Mouse (Mus musculus): ENCODE measurements around the gene Ikzf2. TPM values are rescaled to one million over a fixed set of nuclear protein-coding genes. Genes with fewer than 3 reads are reported as not detected.

Ikzf2 gene
- total and polyA plus RNA-seq, 2 experiments from 2014 or later = 1.3 to 6.0 TPM

GRCm38 (mm10) chr1:69703506-69704156 lies 16.6 kb upstream of the Ikzf2 start:
- Histone ChIP-seq H3K27me3 (ENCODE audit: insufficient read depth, low read length) (no peaks in the 10 kb centered on the region), H3K9ac (replicated peaks; ENCODE audit: low read length, poor library complexity, severe bottlenecking) (no peak overlapping the region), H3K27ac (ENCODE audit: low read depth, low read length) (no peak overlapping the region), H3K36me3 (ENCODE audit: insufficient read depth, low read length) (no peaks in the 10 kb centered on the region), H3K4me1 (ENCODE audit: insufficient read depth, low read length) (no peaks in the 10 kb centered on the region), H3K4me2 (ENCODE audit: low read depth, low read length, poor library complexity, severe bottlenecking) (no peak overlapping the region), H3K9me3 (ENCODE audit: low read length) (no peaks in the 10 kb centered on the region), H3K4me3 (ENCODE audit: low read depth, low read length) (no peak overlapping the region)
- WGBS = 89% methylated on average over 3 of the region's 3 CpGs
- TF ChIP-seq CTCF (IDR thresholded peaks at IDR 0.05) = no peak
- ATAC-seq (ENCODE audit: low FRiP score) (no peak), DNase-seq (ENCODE audit: low spot score) (no peak)

GRCm38 (mm10) chr1:69691946-69692345 lies 4.9 kb upstream of the Ikzf2 start:
- Histone ChIP-seq H3K36me3 (ENCODE audit: insufficient read depth, low read length) (no peaks in the 10 kb centered on the region), H3K27me3 (ENCODE audit: insufficient read depth, low read length) (no peaks in the 10 kb centered on the region), H3K9ac (replicated peaks; ENCODE audit: low read length, poor library complexity, severe bottlenecking) (no peak overlapping the region), H3K4me2 (ENCODE audit: low read depth, low read length, poor library complexity, severe bottlenecking) (no peak overlapping the region), H3K27ac (ENCODE audit: low read depth, low read length) (no peak overlapping the region), H3K9me3 (ENCODE audit: low read length) (no peaks in the 10 kb centered on the region), H3K4me3 (ENCODE audit: low read depth, low read length) (no peak overlapping the region), H3K4me1 (ENCODE audit: insufficient read depth, low read length) (no peaks in the 10 kb centered on the region)
- ATAC-seq (ENCODE audit: low FRiP score) = no peak
- no peak for DNase-seq (ENCODE audit: low spot score)
- TF ChIP-seq CTCF (IDR thresholded peaks at IDR 0.05) = no peak
- WGBS = 80% methylated on average over 6 of the region's 6 CpGs

GRCm38 (mm10) chr1:69688961-69689360 lies 1.9 kb upstream of the Ikzf2 start:
- 3% methylated on average over 5 of the region's 5 CpGs for WGBS

GRCm38 (mm10) chr1:69688118-69688517 lies 1.1 kb upstream of the Ikzf2 start:
- Histone ChIP-seq H3K4me3 (ENCODE audit: low read depth, low read length) (peak overlapping the region; percentile 82), H3K4me2 (ENCODE audit: low read depth, low read length, poor library complexity, severe bottlenecking) (peak overlapping the region; percentile 83), H3K9me3 (ENCODE audit: low read length) (no peaks in the 10 kb centered on the region), H3K27ac (ENCODE audit: low read depth, low read length) (no peak overlapping the region), H3K4me1 (ENCODE audit: insufficient read depth, low read length) (no peaks in the 10 kb centered on the region), H3K9ac (replicated peaks; ENCODE audit: low read length, poor library complexity, severe bottlenecking) (0 out of 2 replicates have a peak overlapping the region, but pooled peaks have one; percentile 56), H3K36me3 (ENCODE audit: insufficient read depth, low read length) (no peaks in the 10 kb centered on the region), H3K27me3 (ENCODE audit: insufficient read depth, low read length) (no peaks in the 10 kb centered on the region)
- DNase-seq (ENCODE audit: low spot score) (no peak), ATAC-seq (ENCODE audit: low FRiP score) (no peak)
- TF ChIP-seq CTCF (IDR thresholded peaks at IDR 0.05) = no peak
- 10% methylated on average over 4 of the region's 4 CpGs for WGBS

More at GRCm38 (mm10) chr1:69688961-69689360, 1.9 kb upstream of the Ikzf2 start:
- peak; percentile 77 for DNase-seq (ENCODE audit: low spot score)
- H3K4me2 ChIP-seq (ENCODE audit: low read depth, low read length, poor library complexity, severe bottlenecking) = no peak overlapping the region
- no peaks in the 10 kb centered on the region for H3K36me3 ChIP-seq (ENCODE audit: insufficient read depth, low read length)
- TF ChIP-seq CTCF (IDR thresholded peaks at IDR 0.05) = peak; percentile 80
- no peak overlapping the region for H3K4me3 ChIP-seq (ENCODE audit: low read depth, low read length)
- ATAC-seq (ENCODE audit: low FRiP score) = no peak
- H3K9me3 ChIP-seq (ENCODE audit: low read length) = no peaks in the 10 kb centered on the region
- no peak overlapping the region for H3K9ac ChIP-seq (replicated peaks; ENCODE audit: low read length, poor library complexity, severe bottlenecking)
- H3K27me3 ChIP-seq (ENCODE audit: insufficient read depth, low read length) = no peaks in the 10 kb centered on the region
- no peak overlapping the region for H3K27ac ChIP-seq (ENCODE audit: low read depth, low read length)
- no peaks in the 10 kb centered on the region for H3K4me1 ChIP-seq (ENCODE audit: insufficient read depth, low read length)

- H3K27me3 ChIP-seq (ENCODE audit: insufficient read depth, low read length) = no peaks in the 10 kb centered on the region
- no peaks in the 10 kb centered on the region for H3K36me3 ChIP-seq (ENCODE audit: insufficient read depth, low read length)
- H3K4me2 ChIP-seq (ENCODE audit: low read depth, low read length, poor library complexity, severe bottlenecking) = peak overlapping the region; percentile 83
- H3K9me3 ChIP-seq (ENCODE audit: low read length) = no peaks in the 10 kb centered on the region
- H3K4me1 ChIP-seq (ENCODE audit: insufficient read depth, low read length) = no peaks in the 10 kb centered on the region
- peak overlapping the region; percentile 78 for H3K27ac ChIP-seq (ENCODE audit: low read depth, low read length)
- H3K4me3 ChIP-seq (ENCODE audit: low read depth, low read length) = peak overlapping the region; percentile 82
- no peak for DNase-seq (ENCODE audit: low spot score)
- peak overlapping the region; percentile 56; the same call in 1 of the 2 replicates for H3K9ac ChIP-seq (replicated peaks; ENCODE audit: low read length, poor library complexity, severe bottlenecking)
- ATAC-seq (ENCODE audit: low FRiP score) = no peak
- under 1% methylated on average over 6 of the region's 6 CpGs for WGBS
- TF ChIP-seq CTCF (IDR thresholded peaks at IDR 0.05) = no peak
Observed at GRCm38 (mm10) chr1:69686741-69687075, 337 bp downstream of the Ikzf2 start.

- DNase-seq (ENCODE audit: low spot score) (no peak), ATAC-seq (ENCODE audit: low FRiP score) (no peak)
- WGBS = under 1% methylated on average over 13 of the region's 15 CpGs
- Histone ChIP-seq H3K4me1 (ENCODE audit: insufficient read depth, low read length) (no peaks in the 10 kb centered on the region), H3K27me3 (ENCODE audit: insufficient read depth, low read length) (no peaks in the 10 kb centered on the region), H3K9ac (replicated peaks; ENCODE audit: low read length, poor library complexity, severe bottlenecking) (peak overlapping the region; percentile 50; the same call in 1 of the 2 replicates), H3K4me2 (ENCODE audit: low read depth, low read length, poor library complexity, severe bottlenecking) (peak overlapping the region; percentile 83), H3K36me3 (ENCODE audit: insufficient read depth, low read length) (no peaks in the 10 kb centered on the region), H3K9me3 (ENCODE audit: low read length) (no peaks in the 10 kb centered on the region), H3K27ac (ENCODE audit: low read depth, low read length) (no peak overlapping the region), H3K4me3 (ENCODE audit: low read depth, low read length) (peak overlapping the region; percentile 82)
- no peak for TF ChIP-seq CTCF (IDR thresholded peaks at IDR 0.05)
Observed at GRCm38 (mm10) chr1:69685890-69686490, 1.1 kb downstream of the Ikzf2 start.

All from midbrain, postnatal 0 days (tissue).